Mouse (Mus musculus) right cerebral cortex, adult 18-20 months (tissue): Measurements from ENCODE around the gene Gm1993.
"Not testable (repeated sequence)": the region's sequence is repeated elsewhere in the genome, so short reads cannot be mapped to it uniquely, and the experiment has no call there.

ENCODE experiments used
- DNase-seq: peaks from one replicate; pipeline ENCODE4 v3.0.0; 2022; ENCODE audit warnings: mixed read lengths

Gm1993 gene

GRCm38 (mm10) chrX:25570352-25570751, at the start of gene Gm1993:
Gm1993 (minus strand) TSS chrX:25570452.
- not testable (repeated sequence) for DNase-seq
